Mouse (Mus musculus): ENCODE data around the gene Erich3.

Gene Erich3

GRCm38 (mm10) chr3:154761108-154761507 lies 97.4 kb downstream of the Erich3 start:
- Histone ChIP-seq H3K9me3 (ENCODE audit: low read length) (no peaks in the 10 kb centered on the region), H3K4me1 (replicated peaks; ENCODE audit: low read depth, low read length) (no peaks in the 10 kb centered on the region), H3K27me3 (ENCODE audit: insufficient read depth, low read length) (peaks cover 30% of the 10 kb centered on the region), H3K36me3 (ENCODE audit: insufficient read depth, low read length) (no peaks in the 10 kb centered on the region), H3K4me3 (replicated peaks; ENCODE audit: low read length) (no peak overlapping the region)
- no peak for TF ChIP-seq NANOG (IDR thresholded peaks at IDR 0.05; ENCODE audit: borderline replicate concordance, low read length)
- no peak for TF ChIP-seq POU5F1 (IDR thresholded peaks at IDR 0.05; ENCODE audit: borderline replicate concordance, low read length)
- no peak for TF ChIP-seq CTCF (conservative IDR thresholded peaks at IDR 0.05; ENCODE audit: low read length)

DNA sequence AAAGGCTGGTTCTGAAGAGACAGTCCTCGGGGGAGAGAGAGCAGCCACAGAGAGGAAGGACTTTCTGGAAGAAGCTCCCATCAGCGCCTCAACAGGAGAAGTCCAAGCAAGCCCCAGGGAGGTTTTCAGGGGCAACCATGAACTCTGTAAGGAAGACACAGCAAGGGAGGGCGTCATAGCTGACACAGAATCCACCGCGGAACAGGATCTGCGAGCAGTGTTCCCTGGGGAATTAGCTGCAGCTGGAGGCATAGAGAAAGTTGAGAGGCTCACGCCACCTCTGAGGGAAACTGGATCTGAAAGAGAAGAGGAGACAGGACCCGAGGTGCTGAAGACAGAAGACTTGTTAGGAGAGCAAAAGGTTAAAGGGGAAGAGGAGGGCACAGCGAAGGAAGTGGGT lies 99.7 kb downstream of the Erich3 start:
- Histone ChIP-seq H3K9me3 (ENCODE audit: low read length) (no peaks in the 10 kb centered on the region), H3K36me3 (ENCODE audit: insufficient read depth, low read length) (no peaks in the 10 kb centered on the region), H3K27me3 (ENCODE audit: insufficient read depth, low read length) (peaks cover 30% of the 10 kb centered on the region), H3K4me3 (replicated peaks; ENCODE audit: low read length) (no peak overlapping the region), H3K4me1 (replicated peaks; ENCODE audit: low read depth, low read length) (no peaks in the 10 kb centered on the region)
- TF ChIP-seq NANOG (IDR thresholded peaks at IDR 0.05; ENCODE audit: borderline replicate concordance, low read length) (no peak), POU5F1 (IDR thresholded peaks at IDR 0.05; ENCODE audit: borderline replicate concordance, low read length) (no peak), CTCF (conservative IDR thresholded peaks at IDR 0.05; ENCODE audit: low read length) (no peak)

DNA sequence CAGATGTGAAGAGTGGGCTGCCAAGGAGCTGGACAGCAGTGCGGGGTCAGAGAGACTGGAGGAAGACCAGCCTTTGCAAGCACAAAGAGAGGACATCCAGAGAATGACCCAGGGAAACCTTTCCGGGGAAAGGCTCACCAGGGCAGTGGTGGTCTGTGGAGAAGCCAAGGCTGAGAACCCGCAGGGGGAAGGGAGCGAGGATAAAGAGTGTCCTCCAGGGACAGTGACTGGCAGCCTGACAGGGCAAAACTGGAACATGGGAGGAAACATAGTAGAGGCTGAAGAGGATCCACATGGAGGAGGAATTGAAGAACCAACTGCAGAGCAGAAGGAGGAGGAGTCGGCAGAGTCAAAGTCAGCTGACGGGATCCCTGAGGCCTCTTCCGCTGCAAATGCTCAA lies 100.5 kb downstream of the Erich3 start:
- TF ChIP-seq NANOG (IDR thresholded peaks at IDR 0.05; ENCODE audit: borderline replicate concordance, low read length) (no peak), CTCF (conservative IDR thresholded peaks at IDR 0.05; ENCODE audit: low read length) (no peak), POU5F1 (IDR thresholded peaks at IDR 0.05; ENCODE audit: borderline replicate concordance, low read length) (no peak)

GRCm38 (mm10) chr3:154766321-154766720 lies 102.7 kb downstream of the Erich3 start:
- Histone ChIP-seq H3K4me1 (replicated peaks; ENCODE audit: low read depth, low read length) (peaks cover 8% of the 10 kb centered on the region), H3K36me3 (ENCODE audit: insufficient read depth, low read length) (no peaks in the 10 kb centered on the region), H3K27me3 (ENCODE audit: insufficient read depth, low read length) (peaks cover 30% of the 10 kb centered on the region), H3K4me3 (replicated peaks; ENCODE audit: low read length) (no peak overlapping the region), H3K9me3 (ENCODE audit: low read length) (no peaks in the 10 kb centered on the region)
- no peak for TF ChIP-seq CTCF (conservative IDR thresholded peaks at IDR 0.05; ENCODE audit: low read length)
- TF ChIP-seq NANOG (IDR thresholded peaks at IDR 0.05; ENCODE audit: borderline replicate concordance, low read length): no peak
- no peak for TF ChIP-seq POU5F1 (IDR thresholded peaks at IDR 0.05; ENCODE audit: borderline replicate concordance, low read length)

More for the DNA sequence above, 100.5 kb downstream of the Erich3 start:
- Histone ChIP-seq H3K4me3 (replicated peaks; ENCODE audit: low read length) (no peak overlapping the region), H3K4me1 (replicated peaks; ENCODE audit: low read depth, low read length) (no peaks in the 10 kb centered on the region), H3K27me3 (ENCODE audit: insufficient read depth, low read length) (peaks cover 30% of the 10 kb centered on the region), H3K9me3 (ENCODE audit: low read length) (no peaks in the 10 kb centered on the region), H3K36me3 (ENCODE audit: insufficient read depth, low read length) (no peaks in the 10 kb centered on the region)

- TF ChIP-seq CTCF (conservative IDR thresholded peaks at IDR 0.05; ENCODE audit: low read length) (no peak), NANOG (IDR thresholded peaks at IDR 0.05; ENCODE audit: borderline replicate concordance, low read length) (no peak), POU5F1 (IDR thresholded peaks at IDR 0.05; ENCODE audit: borderline replicate concordance, low read length) (no peak)
- Histone ChIP-seq H3K4me1 (replicated peaks; ENCODE audit: low read depth, low read length) (peaks cover 12% of the 10 kb centered on the region), H3K4me3 (replicated peaks; ENCODE audit: low read length) (no peak overlapping the region), H3K9me3 (ENCODE audit: low read length) (no peaks in the 10 kb centered on the region), H3K36me3 (ENCODE audit: insufficient read depth, low read length) (no peaks in the 10 kb centered on the region), H3K27me3 (ENCODE audit: insufficient read depth, low read length) (no peaks in the 10 kb centered on the region)
Observed at GRCm38 (mm10) chr3:154771651-154772050, 108.0 kb downstream of the Erich3 start.

DNA sequence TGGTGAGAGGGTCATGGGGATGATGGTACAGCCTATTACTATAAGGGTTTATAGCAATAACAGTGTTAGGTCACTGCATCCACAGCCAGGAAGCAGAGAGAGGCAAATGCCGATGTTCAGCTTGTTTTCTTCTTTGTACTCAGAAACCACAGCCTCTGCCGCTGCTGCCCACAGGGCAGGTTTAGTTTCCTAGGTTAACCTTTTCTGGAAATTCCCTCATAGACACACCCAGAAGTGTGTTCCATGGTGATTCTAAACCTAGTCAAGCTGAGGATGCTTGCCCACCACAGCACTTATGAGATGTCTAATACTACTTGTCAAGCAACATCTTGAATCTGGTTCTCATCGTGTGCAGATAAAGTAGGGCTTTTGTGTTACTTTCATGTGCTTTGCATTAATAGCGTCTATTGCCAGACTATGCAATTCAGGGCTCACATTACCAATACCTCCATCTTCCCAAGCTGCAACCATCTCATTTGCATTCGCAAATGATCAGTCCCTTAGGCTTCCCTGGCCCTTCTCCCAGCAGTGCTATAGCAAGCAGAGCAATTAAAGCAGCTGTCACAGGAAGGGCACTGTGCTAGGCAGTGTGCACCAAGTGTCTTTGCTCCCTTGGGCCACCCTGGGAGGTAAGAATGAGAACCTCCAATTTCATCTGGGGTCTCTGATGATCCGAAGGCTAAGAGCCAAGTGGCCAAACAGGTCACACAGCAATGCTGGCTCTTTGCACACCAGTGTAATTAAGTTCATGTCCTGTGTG lies 115.4 kb downstream of the Erich3 start:
- Histone ChIP-seq H3K4me1 (replicated peaks; ENCODE audit: low read depth, low read length) (peaks cover 33% of the 10 kb centered on the region), H3K4me3 (replicated peaks; ENCODE audit: low read length) (no peak overlapping the region), H3K36me3 (ENCODE audit: insufficient read depth, low read length) (no peaks in the 10 kb centered on the region), H3K27me3 (ENCODE audit: insufficient read depth, low read length) (0 out of 2 replicates have a peak, but pooled peaks cover 3% of the 10 kb centered on the region), H3K9me3 (ENCODE audit: low read length) (no peaks in the 10 kb centered on the region)
- TF ChIP-seq CTCF (conservative IDR thresholded peaks at IDR 0.05; ENCODE audit: low read length) (no peak), NANOG (IDR thresholded peaks at IDR 0.05; ENCODE audit: borderline replicate concordance, low read length) (no peak), POU5F1 (IDR thresholded peaks at IDR 0.05; ENCODE audit: borderline replicate concordance, low read length) (no peak)

- 0 out of 2 replicates have a peak, but pooled peaks cover 3% of the 10 kb centered on the region for H3K27me3 ChIP-seq (ENCODE audit: insufficient read depth, low read length)
- H3K36me3 ChIP-seq (ENCODE audit: insufficient read depth, low read length): no peaks in the 10 kb centered on the region
- no peak overlapping the region for H3K4me3 ChIP-seq (replicated peaks; ENCODE audit: low read length)
- TF ChIP-seq POU5F1 (IDR thresholded peaks at IDR 0.05; ENCODE audit: borderline replicate concordance, low read length): no peak
- TF ChIP-seq CTCF (conservative IDR thresholded peaks at IDR 0.05; ENCODE audit: low read length): no peak
- TF ChIP-seq NANOG (IDR thresholded peaks at IDR 0.05; ENCODE audit: borderline replicate concordance, low read length): no peak
- H3K9me3 ChIP-seq (ENCODE audit: low read length): peaks cover 11% of the 10 kb centered on the region; the same call in 1 of the 2 replicates
- H3K4me1 ChIP-seq (replicated peaks; ENCODE audit: low read depth, low read length): no peaks in the 10 kb centered on the region
Observed at GRCm38 (mm10) chr3:154786354-154786753, 122.7 kb downstream of the Erich3 start.

- TF ChIP-seq NANOG (IDR thresholded peaks at IDR 0.05; ENCODE audit: borderline replicate concordance, low read length) (no peak), POU5F1 (IDR thresholded peaks at IDR 0.05; ENCODE audit: borderline replicate concordance, low read length) (no peak), CTCF (conservative IDR thresholded peaks at IDR 0.05; ENCODE audit: low read length) (no peak)
- Histone ChIP-seq H3K4me3 (replicated peaks; ENCODE audit: low read length) (no peak overlapping the region), H3K4me1 (replicated peaks; ENCODE audit: low read depth, low read length) (no peaks in the 10 kb centered on the region), H3K27me3 (ENCODE audit: insufficient read depth, low read length) (no peaks in the 10 kb centered on the region), H3K36me3 (ENCODE audit: insufficient read depth, low read length) (no peaks in the 10 kb centered on the region), H3K9me3 (ENCODE audit: low read length) (peaks cover 11% of the 10 kb centered on the region; the same call in 1 of the 2 replicates)
Observed at GRCm38 (mm10) chr3:154787611-154788010, 124.0 kb downstream of the Erich3 start.
